Mouse (Mus musculus): ENCODE results near the gene Selenov. TPM values are rescaled to one million over a fixed set of nuclear protein-coding genes. Genes with fewer than 3 reads are reported as not detected.

Gene Selenov
- total and polyA plus RNA-seq, 3 experiments: not detected

DNA sequence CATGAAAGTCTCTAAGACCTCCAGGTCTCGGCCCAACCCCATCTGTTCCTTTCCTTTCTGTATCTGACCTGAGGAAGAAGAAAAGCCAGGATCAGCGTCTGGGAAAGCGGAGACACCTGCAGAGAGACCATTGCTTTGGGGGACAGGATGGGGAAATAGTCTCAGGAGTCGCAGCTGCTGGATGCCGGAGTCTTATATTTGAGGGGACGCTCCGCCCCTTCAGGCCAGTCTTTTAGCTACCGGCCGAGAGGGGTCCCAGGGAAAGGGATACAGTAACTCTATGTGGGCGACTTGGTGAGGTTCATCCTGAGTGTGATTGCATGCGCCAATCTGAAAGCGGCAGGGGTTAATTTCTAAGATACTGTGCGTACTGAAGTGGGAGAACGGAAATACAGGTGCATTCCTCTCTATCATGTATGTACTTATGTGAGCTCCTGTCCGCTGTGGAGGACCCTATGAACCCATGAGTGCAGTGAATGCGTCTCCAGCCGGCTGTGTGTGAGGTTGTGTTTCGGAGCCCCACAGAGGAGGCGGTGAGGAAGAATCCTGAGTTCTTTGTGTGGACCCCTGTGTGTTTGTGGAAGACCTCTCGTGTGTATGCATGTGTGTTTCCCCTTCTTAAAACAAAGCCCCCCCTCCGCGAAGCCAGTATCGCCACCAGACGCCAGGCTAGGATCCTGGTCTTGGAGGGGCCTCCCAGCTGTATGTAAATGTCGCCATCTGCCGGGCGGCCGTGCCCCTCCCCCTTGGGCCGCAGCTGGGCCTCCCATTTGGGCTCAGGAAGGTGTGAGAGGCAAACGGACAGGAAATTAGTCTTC is 10.8 kb upstream of the Selenov start, which contains the start of gene Dll3:
Gene Dll3 (minus strand): TSS at position 623 of the 818 bp plus-strand sequence.
- Histone ChIP-seq H3K36me3 (ENCODE audit: control insufficient read depth in 1 of 2, insufficient read depth in 2 of 2, low read length in 2 of 2) (peaks cover 0 to 1% of the 10 kb centered on the region in 2 experiments; a peak in 1 of 4 replicates), H3K4me1 (ENCODE audit: control insufficient read depth in 1 of 2, insufficient read depth in 2 of 2, low read length in 2 of 2) (no peaks in the 10 kb centered on the region), H3K27me3 (ENCODE audit: control insufficient read depth in 1 of 2, insufficient read depth in 2 of 2, low read length in 2 of 2) (no peaks in the 10 kb centered on the region), H3K9ac (ENCODE audit: control insufficient read depth, low read depth, low read length, poor library complexity, severe bottlenecking) (no peak within 1 kb of the TSS), H3K27ac (ENCODE audit: control insufficient read depth, low read depth, low read length) (no peak within 1 kb of the TSS), H3K79me2 (ENCODE audit: control insufficient read depth, insufficient read depth, low read length, poor library complexity) (no peaks in the 10 kb centered on the region), H3K4me3 (ENCODE audit: control insufficient read depth in 1 of 2, insufficient read depth in 1 of 2, low read depth in 2 of 2, low read length in 2 of 2) (no peak within 1 kb of the TSS), H3K9me3 (replicated peaks; ENCODE audit: insufficient read depth, low read length) (no peaks in the 10 kb centered on the region)
- DNase-seq (ENCODE audit: low read depth, low spot score): no peak
- TF ChIP-seq CTCF (IDR thresholded peaks at IDR 0.05 in 2 of 3, conservative IDR thresholded peaks at IDR 0.05 in 1 of 3; ENCODE audit: control insufficient read depth in 1 of 3, insufficient read depth in 1 of 3, low read depth in 2 of 3, low read length in 3 of 3, poor library complexity in 1 of 3, severe bottlenecking in 1 of 3) (peak in 2 of 3 experiments; percentile 2 to 32; a peak in 2 of 6 replicates), GABPA (IDR thresholded peaks at IDR 0.05; ENCODE audit: low read depth, low read length) (no peak)

DNA sequence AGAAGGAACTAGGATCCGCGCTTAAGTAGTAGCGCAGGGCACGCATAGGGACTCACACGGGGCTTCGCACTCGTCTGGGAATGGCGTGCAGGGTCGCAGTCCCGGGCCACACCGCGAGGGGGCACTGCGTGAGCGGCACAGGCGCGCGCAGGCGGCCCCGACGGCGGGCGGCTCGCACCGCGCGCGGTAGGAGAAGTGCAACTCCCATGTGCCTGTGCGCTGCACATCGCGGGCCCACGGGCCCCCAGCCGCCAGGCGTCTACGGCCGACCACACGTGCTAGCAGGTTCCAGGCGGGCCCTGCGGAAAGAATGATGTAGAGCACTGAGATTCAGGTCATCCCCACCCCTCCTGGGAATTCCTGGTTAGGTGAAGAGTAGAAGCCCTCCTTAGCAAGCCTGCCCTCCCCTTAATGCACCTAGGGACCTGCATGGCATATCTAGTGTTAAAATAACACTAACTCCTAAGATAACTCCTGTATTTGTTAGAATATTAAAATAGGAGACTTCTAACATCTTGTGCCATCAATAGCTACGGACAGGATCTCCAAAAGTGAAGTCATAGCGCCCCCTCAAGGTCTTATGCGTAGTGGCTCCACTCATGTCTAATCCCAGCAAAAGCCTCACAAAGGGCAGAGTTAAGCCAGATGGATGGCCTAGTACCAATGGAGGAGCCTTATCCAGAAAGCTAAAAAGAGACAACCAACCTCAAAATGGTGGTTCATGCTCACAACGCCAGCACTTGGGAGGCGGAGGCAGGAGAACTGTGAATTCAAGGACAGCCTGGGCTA is 8.0 kb upstream of the Selenov start:
- TF ChIP-seq KAT2A (conservative IDR thresholded peaks at IDR 0.05; ENCODE audit: low read depth, low read length): no peak
- no peak for TF ChIP-seq HCFC1 (IDR thresholded peaks at IDR 0.05; ENCODE audit: low read depth, low read length)
- TF ChIP-seq MAZ (IDR thresholded peaks at IDR 0.05; ENCODE audit: low read depth, low read length): no peak
- TF ChIP-seq CTCF (IDR thresholded peaks at IDR 0.05 in 2 of 3, conservative IDR thresholded peaks at IDR 0.05 in 1 of 3; ENCODE audit: control insufficient read depth in 1 of 3, insufficient read depth in 1 of 3, low read depth in 2 of 3, low read length in 3 of 3, poor library complexity in 1 of 3, severe bottlenecking in 1 of 3): peak; percentile 53 to 92 (median 57)
- TF ChIP-seq SMC3 (IDR thresholded peaks at IDR 0.05; ENCODE audit: low read depth, low read length): peak; percentile 83
- peak; percentile 84 for TF ChIP-seq ZC3H11A (IDR thresholded peaks at IDR 0.05; ENCODE audit: low read depth, low read length)
- TF ChIP-seq BHLHE40 (IDR thresholded peaks at IDR 0.05; ENCODE audit: borderline replicate concordance, low read depth, low read length): no peak
- TF ChIP-seq EP300 (IDR thresholded peaks at IDR 0.05; ENCODE audit: low read depth in 1 of 2, low read length in 2 of 2): no peak
- no peak for TF ChIP-seq GATA1 (IDR thresholded peaks at IDR 0.05; ENCODE audit: low read depth, low read length)
- 0 out of 2 replicates have a peak, but pooled peaks have one; percentile 14 for TF ChIP-seq SIN3A (IDR thresholded peaks at IDR 0.05; ENCODE audit: low read length)
- TF ChIP-seq ZMIZ1 (IDR thresholded peaks at IDR 0.05; ENCODE audit: low read depth, low read length): no peak
- no peak for TF ChIP-seq ZNF384 (IDR thresholded peaks at IDR 0.05; ENCODE audit: low read depth, low read length)
- TF ChIP-seq RAD21 (IDR thresholded peaks at IDR 0.05; ENCODE audit: low read depth, low read length): peak; percentile 96
- no peak for TF ChIP-seq USF2 (IDR thresholded peaks at IDR 0.05; ENCODE audit: borderline replicate concordance in 1 of 2, insufficient read depth in 1 of 2, low read depth in 1 of 2, low read length in 2 of 2)
- TF ChIP-seq MEF2A (IDR thresholded peaks at IDR 0.05; ENCODE audit: extremely low read depth, insufficient replicate concordance, low read depth, low read length, poor library complexity, severe bottlenecking): no peak
- no peak for TF ChIP-seq USF1 (IDR thresholded peaks at IDR 0.05; ENCODE audit: low read depth, low read length)
- no peak for TF ChIP-seq MAFK (IDR thresholded peaks at IDR 0.05; ENCODE audit: borderline replicate concordance, low read depth, low read length)
- TF ChIP-seq ZKSCAN1 (IDR thresholded peaks at IDR 0.05; ENCODE audit: low read depth, low read length): no peak
- no peak overlapping the region for H3K4me3 ChIP-seq (ENCODE audit: control insufficient read depth in 1 of 2, insufficient read depth in 1 of 2, low read depth in 2 of 2, low read length in 2 of 2)
- H3K36me3 ChIP-seq (ENCODE audit: control insufficient read depth in 1 of 2, insufficient read depth in 2 of 2, low read length in 2 of 2): no peaks in the 10 kb centered on the region
- H3K27ac ChIP-seq (ENCODE audit: control insufficient read depth, low read depth, low read length): no peak overlapping the region
- H3K9ac ChIP-seq (ENCODE audit: control insufficient read depth, low read depth, low read length, poor library complexity, severe bottlenecking): no peak overlapping the region
- DNase-seq (ENCODE audit: low read depth, low spot score): peak; percentile 77
- H3K4me1 ChIP-seq (ENCODE audit: control insufficient read depth in 1 of 2, insufficient read depth in 2 of 2, low read length in 2 of 2): no peaks in the 10 kb centered on the region
- H3K79me2 ChIP-seq (ENCODE audit: control insufficient read depth, insufficient read depth, low read length, poor library complexity): no peaks in the 10 kb centered on the region
- no peaks in the 10 kb centered on the region for H3K27me3 ChIP-seq (ENCODE audit: control insufficient read depth in 1 of 2, insufficient read depth in 2 of 2, low read length in 2 of 2)
- no peaks in the 10 kb centered on the region for H3K9me3 ChIP-seq (replicated peaks; ENCODE audit: insufficient read depth, low read length)

All from MEL (cell line).